Mouse (Mus musculus) midbrain, embryonic 12.5 days (tissue): ENCODE measurements around the gene Tor1a. TPM values are rescaled to one million over a fixed set of nuclear protein-coding genes. Genes with fewer than 3 reads are reported as not detected.

Experiments
- ATAC-seq: fragments of 200-750 bp; cut with Nextera tagmentation; 2 replicates; pipeline ENCODE4 v1.8.0; 2017; ENCODE audit warnings: low read depth, moderate TSS enrichment, moderate library complexity; ENCODE audit not compliant: low FRiP score
- H3K27ac ChIP-seq: fragments of 300-500 bp; sonication (generic); replicated peaks from 2 replicates; pipeline ENCODE4 v1.5.1; 2016; ENCODE audit warnings: mild to moderate bottlenecking
- H3K27me3 ChIP-seq: fragments of 300-500 bp; sonication (generic); 2 replicates; pipeline ENCODE4 v1.6.1; 2016; ENCODE audit warnings: mild to moderate bottlenecking
- H3K36me3 ChIP-seq: fragments of 300-500 bp; sonication (generic); 2 replicates; pipeline ENCODE4 v1.6.1; 2016
- H3K4me1 ChIP-seq: fragments of 300-500 bp; sonication (generic); 2 replicates; pipeline ENCODE4 v1.6.1; 2016
- H3K4me2 ChIP-seq: fragments of 300-500 bp; sonication (generic); replicated peaks from 2 replicates; pipeline ENCODE4 v1.6.1; 2016; ENCODE audit warnings: mild to moderate bottlenecking, moderate library complexity
- H3K4me3 ChIP-seq: fragments of 300-500 bp; sonication (generic); 2 replicates; pipeline ENCODE4 v1.5.1; 2016; ENCODE audit warnings: mild to moderate bottlenecking
- H3K9ac ChIP-seq: fragments of 300-500 bp; sonication (generic); replicated peaks from 2 replicates; pipeline ENCODE4 v1.6.1; 2016; ENCODE audit warnings: mild to moderate bottlenecking, moderate library complexity
- H3K9me3 ChIP-seq: fragments of 300-500 bp; sonication (generic); 2 replicates; pipeline ENCODE4 v1.6.1; 2016; ENCODE audit warnings: mild to moderate bottlenecking
- WGBS: fragments of 180-500 bp; shearing (Covaris S2); methylation state at CpG from one replicate; pipeline ENCODE4 v1.1.7; 2016; 5-methylcytosine and 5-hydroxymethylcytosine counted together
- polyA plus RNA-seq: library from polyadenylated mRNA; unstranded; fragments of >200 nt; fragmentation: Nextera tagmentation; extraction: Ambion mirVana; gene quantifications from 2 replicates; pipeline ENCODE4 v1.2.1, GENCODE M21; 2016

Tor1a gene
- polyA plus RNA-seq, 1 experiment from 2014 or later: 92.3 TPM

- no peak for ATAC-seq
- Histone ChIP-seq H3K4me3 (no peak overlapping the region), H3K4me2 (no peak overlapping the region), H3K4me1 (peaks cover 17% of the 10 kb centered on the region), H3K9me3 (no peaks in the 10 kb centered on the region), H3K27ac (no peak overlapping the region), H3K36me3 (no peaks in the 10 kb centered on the region), H3K9ac (no peak overlapping the region), H3K27me3 (no peaks in the 10 kb centered on the region)
- WGBS: 28% methylated on average over 17 of the region's 17 CpGs
These were observed 17.6 kb upstream of the Tor1a start for GRCm38 (mm10) chr2:30985111-30986020.

DNA sequence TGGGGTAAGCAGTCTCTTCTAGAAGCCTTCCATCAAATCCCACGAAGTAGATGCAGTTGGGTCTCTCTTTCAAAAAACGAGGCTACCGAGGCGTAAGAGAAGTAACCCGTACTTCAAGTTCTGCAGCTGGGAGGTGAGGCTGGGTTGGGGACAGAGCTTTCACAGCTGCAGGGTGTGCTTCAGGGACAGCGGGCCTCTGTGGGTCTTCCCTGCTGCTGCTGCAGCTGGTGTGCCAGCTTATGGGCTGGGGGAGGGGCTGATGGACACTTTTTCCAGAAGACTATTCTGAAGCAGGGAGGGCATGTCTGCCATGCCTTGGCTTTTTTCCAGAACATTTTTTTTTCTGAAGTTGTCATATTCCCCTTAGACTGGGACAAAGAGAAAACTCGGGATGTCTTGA, 15.3 kb upstream of the Tor1a start:
- Histone ChIP-seq H3K9ac (peak overlapping the region; percentile 77; the same call in 1 of the 2 replicates), H3K9me3 (no peaks in the 10 kb centered on the region), H3K36me3 (peaks cover 14% of the 10 kb centered on the region), H3K4me1 (peaks cover 17% of the 10 kb centered on the region), H3K27ac (no peak overlapping the region), H3K4me2 (peak overlapping the region; percentile 77), H3K27me3 (no peaks in the 10 kb centered on the region), H3K4me3 (peak overlapping the region; percentile 60)
- no peak for ATAC-seq
- 56% methylated on average over 7 of the region's 7 CpGs for WGBS

GRCm38 (mm10) chr2:30981790-30982513, 14.2 kb upstream of the Tor1a start, which contains the start of the genes BC005624 and Usp20:
Gene BC005624 (minus strand): TSS chr2:30982201.
Gene Usp20 (plus strand): TSS chr2:30982279.
- Histone ChIP-seq H3K27me3 (no peaks in the 10 kb centered on the region), H3K4me3 (peak within 1 kb of the TSS; percentile 60), H3K27ac (peak within 1 kb of the TSS; percentile 63), H3K9ac (peak within 1 kb of the TSS; percentile 77), H3K4me1 (peaks cover 17% of the 10 kb centered on the region), H3K4me2 (peak within 1 kb of the TSS; percentile 77), H3K36me3 (peaks cover 25% of the 10 kb centered on the region), H3K9me3 (no peaks in the 10 kb centered on the region)
- WGBS: under 1% methylated on average over 65 of the region's 66 CpGs
- ATAC-seq: peak; percentile 98

DNA sequence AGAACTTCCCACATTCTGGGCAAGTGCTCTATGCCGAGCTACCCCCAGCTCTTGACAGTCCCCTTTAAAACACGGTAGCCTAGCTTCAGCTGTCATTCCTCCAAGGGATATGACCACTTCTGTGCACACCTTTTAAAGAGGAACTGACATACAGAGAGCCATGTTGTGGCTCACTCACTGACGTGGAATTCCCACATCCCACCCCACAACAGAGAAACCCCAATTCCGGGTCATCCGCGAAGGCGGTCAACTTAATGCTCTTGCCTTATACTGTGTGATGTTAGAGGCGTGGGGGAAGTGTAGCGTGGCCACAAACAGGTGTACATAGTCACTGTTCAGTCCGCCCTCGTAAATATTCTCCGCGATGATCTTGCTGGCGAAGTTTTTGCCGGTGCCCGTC, 907 bp downstream of the Tor1a start:
- H3K9ac ChIP-seq: peak overlapping the region; percentile 88
- no peak for ATAC-seq
- H3K4me1 ChIP-seq: peaks cover 18% of the 10 kb centered on the region
- H3K36me3 ChIP-seq: peaks cover 50% of the 10 kb centered on the region
- no peak overlapping the region for H3K27ac ChIP-seq
- H3K4me3 ChIP-seq: peak overlapping the region; percentile 83
- H3K27me3 ChIP-seq: no peaks in the 10 kb centered on the region
- H3K4me2 ChIP-seq: peak overlapping the region; percentile 94
- WGBS: 25% methylated on average over 16 of the region's 16 CpGs
- no peaks in the 10 kb centered on the region for H3K9me3 ChIP-seq

DNA sequence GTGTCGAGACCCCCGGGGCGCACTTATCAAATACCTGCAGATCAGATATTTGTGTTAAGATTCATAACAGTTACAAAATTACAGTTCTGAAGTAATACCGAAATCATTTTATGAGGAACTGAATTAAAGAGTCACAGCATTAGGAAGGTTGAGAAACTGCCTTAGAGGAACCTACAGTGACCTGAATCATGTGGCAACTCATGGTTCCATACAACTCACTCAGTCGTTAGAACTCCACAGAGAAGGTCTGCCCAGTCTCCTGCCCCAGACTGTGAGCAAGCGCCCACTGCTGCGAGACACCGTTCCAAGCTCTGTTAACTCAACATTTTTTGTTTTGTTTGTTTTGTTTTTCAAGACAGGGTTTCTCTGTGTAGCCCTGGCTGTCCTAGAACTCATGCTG, 2.1 kb downstream of the Tor1a start:
- no peaks in the 10 kb centered on the region for H3K27me3 ChIP-seq
- WGBS: 95% methylated on average over 8 of the region's 8 CpGs
- H3K27ac ChIP-seq: no peak overlapping the region
- H3K4me1 ChIP-seq: peaks cover 18% of the 10 kb centered on the region
- peaks cover 54% of the 10 kb centered on the region for H3K36me3 ChIP-seq
- H3K4me2 ChIP-seq: no peak overlapping the region
- no peak overlapping the region for H3K9ac ChIP-seq
- no peak for ATAC-seq
- H3K9me3 ChIP-seq: no peaks in the 10 kb centered on the region
- no peak overlapping the region for H3K4me3 ChIP-seq

DNA sequence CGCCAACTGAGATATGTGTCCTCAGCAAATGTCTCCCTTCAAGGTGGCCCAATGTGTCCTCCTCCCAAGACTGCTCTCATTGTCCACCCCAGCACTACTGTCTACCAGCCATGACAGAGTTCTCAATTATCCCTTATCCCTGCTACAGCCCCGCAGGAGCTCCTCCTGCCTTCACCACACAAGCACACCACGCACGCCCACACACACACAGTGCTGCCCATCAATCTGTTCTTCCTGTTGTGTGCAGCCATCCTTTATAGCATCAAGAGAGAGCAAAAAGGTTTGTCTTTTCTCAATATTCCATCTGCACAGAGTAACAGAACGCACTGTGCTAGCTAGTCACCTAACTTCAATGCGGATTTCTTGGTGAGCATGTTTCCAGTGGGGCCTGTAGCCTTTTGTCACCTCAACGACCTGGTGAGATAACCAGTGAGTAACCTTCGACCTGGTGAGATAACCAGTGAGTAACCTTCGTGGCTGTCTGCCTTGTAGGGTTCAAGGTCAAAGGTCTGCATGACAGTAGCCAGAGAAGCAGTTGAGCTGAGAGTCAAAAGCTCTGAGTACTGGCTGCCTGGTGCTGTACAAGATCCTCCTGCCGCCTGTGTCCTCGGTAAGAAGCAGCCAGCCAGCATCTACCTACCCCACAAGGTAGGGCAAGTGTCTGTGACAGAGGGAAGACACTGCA, 5.0 kb downstream of the Tor1a start:
- no peak overlapping the region for H3K9ac ChIP-seq
- peaks cover 18% of the 10 kb centered on the region for H3K4me1 ChIP-seq
- WGBS: 93% methylated on average over 11 of the region's 11 CpGs
- no peak overlapping the region for H3K27ac ChIP-seq
- H3K9me3 ChIP-seq: no peaks in the 10 kb centered on the region
- no peak overlapping the region for H3K4me2 ChIP-seq
- no peak overlapping the region for H3K4me3 ChIP-seq
- no peak for ATAC-seq
- H3K36me3 ChIP-seq: peaks cover 80% of the 10 kb centered on the region
- no peaks in the 10 kb centered on the region for H3K27me3 ChIP-seq

DNA sequence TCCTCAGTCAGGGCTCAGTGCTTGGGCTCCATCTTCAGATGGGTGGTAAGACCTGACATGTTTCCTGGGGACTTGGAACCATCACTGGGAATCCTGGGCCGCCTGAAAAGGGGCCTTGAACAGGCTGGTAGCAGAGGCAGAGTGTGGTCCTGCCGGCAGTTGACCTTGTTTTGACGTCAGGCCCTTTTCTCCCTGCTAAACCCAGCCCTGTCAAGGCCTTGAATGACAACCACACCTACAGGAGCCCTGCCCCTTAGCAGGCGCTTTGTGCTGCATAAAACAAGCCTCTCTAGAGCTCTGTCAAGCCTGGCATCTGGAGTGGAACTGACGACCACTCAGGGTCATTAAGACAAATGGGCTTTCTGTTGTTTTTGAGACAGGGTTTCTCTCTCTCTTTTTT, 7.9 kb downstream of the Tor1a start:
- no peak overlapping the region for H3K9ac ChIP-seq
- WGBS: 63% methylated on average over 5 of the region's 5 CpGs
- H3K4me1 ChIP-seq: peaks cover 11% of the 10 kb centered on the region
- no peaks in the 10 kb centered on the region for H3K27me3 ChIP-seq
- H3K27ac ChIP-seq: no peak overlapping the region
- peaks cover 100% of the 10 kb centered on the region for H3K36me3 ChIP-seq
- H3K4me3 ChIP-seq: no peak overlapping the region
- H3K4me2 ChIP-seq: no peak overlapping the region
- ATAC-seq: no peak
- no peaks in the 10 kb centered on the region for H3K9me3 ChIP-seq

GRCm38 (mm10) chr2:30958726-30959125, 9.0 kb downstream of the Tor1a start:
- Histone ChIP-seq H3K4me2 (no peak overlapping the region), H3K4me3 (no peak overlapping the region), H3K27ac (no peak overlapping the region), H3K9ac (no peak overlapping the region), H3K4me1 (peaks cover 22% of the 10 kb centered on the region), H3K27me3 (no peaks in the 10 kb centered on the region), H3K9me3 (no peaks in the 10 kb centered on the region), H3K36me3 (peaks cover 89% of the 10 kb centered on the region)
- WGBS: 93% methylated on average over 14 of the region's 14 CpGs
- no peak for ATAC-seq

GRCm38 (mm10) chr2:30957511-30957910, 10.2 kb downstream of the Tor1a start:
- Histone ChIP-seq H3K4me2 (no peak overlapping the region), H3K36me3 (peaks cover 77% of the 10 kb centered on the region), H3K27ac (no peak overlapping the region), H3K9ac (no peak overlapping the region), H3K9me3 (no peaks in the 10 kb centered on the region), H3K4me3 (no peak overlapping the region), H3K4me1 (peaks cover 27% of the 10 kb centered on the region), H3K27me3 (no peaks in the 10 kb centered on the region)
- no peak for ATAC-seq
- 89% methylated on average over 4 of the region's 4 CpGs for WGBS

GRCm38 (mm10) chr2:30954797-30955196, 12.9 kb downstream of the Tor1a start:
- H3K36me3 ChIP-seq: peaks cover 50% of the 10 kb centered on the region

DNA sequence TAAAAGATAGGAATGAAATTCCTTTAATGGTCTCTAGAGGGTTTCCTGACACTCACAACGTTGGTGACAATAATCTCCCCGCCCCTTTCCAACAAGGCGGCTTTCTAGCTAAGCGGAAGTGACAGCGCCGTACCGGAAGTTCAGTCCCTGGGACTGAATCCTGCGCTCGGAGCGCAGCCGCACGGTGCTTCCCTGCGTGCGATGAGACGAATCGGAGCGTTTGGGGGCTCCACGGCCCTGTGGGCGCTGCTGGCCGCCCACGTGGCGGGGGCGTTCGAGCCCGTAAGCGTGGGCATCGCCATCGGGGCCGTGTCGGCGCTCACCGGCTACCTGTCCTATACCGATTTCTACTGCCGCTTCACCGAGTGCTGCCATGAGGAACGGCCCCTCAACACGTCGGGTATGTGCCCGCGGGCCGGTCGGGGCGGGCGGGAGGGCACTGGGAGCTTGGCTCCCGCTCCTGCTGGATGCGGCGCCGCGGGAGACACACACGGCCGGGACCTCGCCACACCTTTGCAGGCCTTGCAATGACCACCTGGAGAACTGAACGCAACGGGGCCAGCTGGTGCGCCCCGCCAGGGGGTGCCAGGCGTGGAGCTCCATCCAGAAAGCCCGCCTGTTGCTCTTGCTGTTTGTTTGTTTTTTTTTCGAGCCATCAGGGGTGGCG, 14.8 kb downstream of the Tor1a start, which contains the start of gene Tor1b:
Gene Tor1b (plus strand): TSS at position 136 of the 667 bp plus-strand sequence.
- H3K4me2 ChIP-seq: peak within 1 kb of the TSS; percentile 92
- H3K36me3 ChIP-seq: peaks cover 32% of the 10 kb centered on the region
- H3K4me1 ChIP-seq: peaks cover 27% of the 10 kb centered on the region
- peak; percentile 88 for ATAC-seq
- no peaks in the 10 kb centered on the region for H3K27me3 ChIP-seq
- H3K4me3 ChIP-seq: peak within 1 kb of the TSS; percentile 95
- no peaks in the 10 kb centered on the region for H3K9me3 ChIP-seq
- peak within 1 kb of the TSS; percentile 83 for H3K27ac ChIP-seq
- peak within 1 kb of the TSS; percentile 92 for H3K9ac ChIP-seq
- under 1% methylated on average over 58 of the region's 60 CpGs for WGBS

More at GRCm38 (mm10) chr2:30954797-30955196, 12.9 kb downstream of the Tor1a start:
- no peak for ATAC-seq
- Histone ChIP-seq H3K4me3 (peak overlapping the region; percentile 95; the same call in 1 of the 2 replicates), H3K9me3 (no peaks in the 10 kb centered on the region), H3K9ac (peak overlapping the region; percentile 92; the same call in 1 of the 2 replicates), H3K27ac (no peak overlapping the region), H3K4me1 (peaks cover 27% of the 10 kb centered on the region), H3K4me2 (peak overlapping the region; percentile 92), H3K27me3 (no peaks in the 10 kb centered on the region)
- WGBS: 85% methylated on average over 6 of the region's 6 CpGs
